Mouse (Mus musculus): ENCODE data around the gene Ptger4.

The Ptger4 gene

GRCm38 (mm10) chr15:5157386-5157785 lies 86.6 kb downstream of the Ptger4 start:
- no peak for DNase-seq
